Mouse (Mus musculus) megakaryocyte progenitor cell, adult 5-6 weeks (primary cell): ENCODE measurements around the gene Satb2. TPM values are rescaled to one million over a fixed set of nuclear protein-coding genes. Genes with fewer than 3 reads are reported as not detected.

ENCODE experiments used
- ATAC-seq: replicated peaks from 2 replicates; pipeline ENCODE4 v1.8.0; 2016; ENCODE audit warnings: mild to moderate bottlenecking, moderate TSS enrichment, inconsistent platforms; ENCODE audit not compliant: poor library complexity
- total RNA-seq, 2 experiments: library from RNA; stranded (forward) in 1 of 2; stranded (reverse) in 1 of 2; fragments of 157-497, 149-512 nt in 1 of 2; fragments of 200-1000 nt in 1 of 2; gene quantifications; 2 replicates each; pipeline versions ENCODE4 v1.2.3 to v1.2.4; 2015 to 2017

The Satb2 gene
- total RNA-seq (2015) (0.89 and 1.9 TPM in 2 replicates), total RNA-seq (2017) (0.62 and 0.64 TPM in 2 replicates)

DNA sequence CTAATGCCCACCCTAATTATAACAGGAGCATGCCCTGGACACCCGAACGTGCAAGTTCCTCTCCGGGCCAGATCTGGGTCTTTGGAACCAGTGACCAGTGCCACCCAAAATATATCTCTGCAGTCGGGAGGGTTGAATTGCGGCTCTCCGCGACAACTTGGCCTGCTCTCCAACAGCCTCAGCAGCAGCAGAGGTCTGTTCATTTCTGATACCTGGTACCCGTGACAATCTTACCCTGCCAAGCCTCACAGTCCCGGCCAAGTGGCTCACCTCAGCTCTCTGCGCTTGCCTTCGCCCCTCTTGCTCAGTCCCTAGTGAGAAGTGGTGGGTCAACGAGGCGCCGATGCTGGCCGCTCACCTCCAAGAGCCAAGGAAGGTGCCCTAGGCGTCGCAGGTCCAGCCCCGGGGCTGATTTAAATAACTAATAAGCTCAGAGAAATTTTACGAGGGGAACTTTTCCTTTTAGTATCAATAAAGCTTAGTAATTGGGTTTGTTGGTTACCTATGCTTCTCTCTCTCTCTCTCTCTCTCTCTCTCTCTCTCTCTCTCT, at the start of gene Satb2:
TSS of gene Satb2 (minus strand) at position 500 of the 550 bp plus-strand sequence.
- no peak for ATAC-seq

DNA sequence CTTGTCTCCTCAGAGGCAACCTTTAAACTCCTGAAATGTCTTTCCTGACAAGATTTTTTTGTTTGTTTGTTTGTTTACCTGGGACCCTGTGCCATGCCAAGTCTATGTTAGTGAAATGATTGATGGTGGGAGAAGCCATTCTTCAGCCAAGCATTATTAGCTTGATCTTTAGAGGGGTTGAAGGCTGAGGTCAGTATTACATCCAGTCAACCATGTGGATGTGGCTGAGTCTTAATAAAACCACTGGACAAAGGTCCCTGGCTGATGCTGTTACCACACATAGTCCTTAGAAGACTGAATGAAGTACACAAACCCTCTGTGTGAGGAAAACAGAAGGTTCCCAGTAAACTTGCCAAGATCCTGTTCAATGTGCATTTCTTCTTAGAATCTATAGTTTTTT, 40.5 kb upstream of the Satb2 start:
- no peak for ATAC-seq

DNA sequence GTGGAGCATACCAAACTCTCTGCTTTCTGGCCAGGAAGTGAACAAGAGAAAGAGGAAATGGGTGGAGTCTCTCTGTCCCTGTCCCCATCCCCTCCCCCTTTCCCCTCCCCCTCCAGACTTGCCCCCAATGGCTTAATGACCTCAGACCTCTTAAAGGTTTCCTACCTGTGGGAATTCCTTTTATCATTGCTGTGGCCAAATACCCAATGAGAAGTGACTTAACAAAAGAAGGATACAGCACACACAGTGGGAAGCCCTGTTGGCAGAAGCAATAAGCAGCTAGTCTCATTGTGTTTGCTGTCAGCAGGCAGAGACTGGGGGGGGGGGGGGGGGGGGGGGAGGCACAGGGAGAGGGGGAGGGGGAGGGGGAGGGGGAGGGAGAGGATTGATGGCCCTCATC, 35.4 kb upstream of the Satb2 start:
- ATAC-seq = no peak

- no peak for ATAC-seq
Observed at GRCm38 (mm10) chr1:57009171-57009570, 30.7 kb upstream of the Satb2 start.

GRCm38 (mm10) chr1:56995041-56995440, 16.6 kb upstream of the Satb2 start:
- no peak for ATAC-seq

DNA sequence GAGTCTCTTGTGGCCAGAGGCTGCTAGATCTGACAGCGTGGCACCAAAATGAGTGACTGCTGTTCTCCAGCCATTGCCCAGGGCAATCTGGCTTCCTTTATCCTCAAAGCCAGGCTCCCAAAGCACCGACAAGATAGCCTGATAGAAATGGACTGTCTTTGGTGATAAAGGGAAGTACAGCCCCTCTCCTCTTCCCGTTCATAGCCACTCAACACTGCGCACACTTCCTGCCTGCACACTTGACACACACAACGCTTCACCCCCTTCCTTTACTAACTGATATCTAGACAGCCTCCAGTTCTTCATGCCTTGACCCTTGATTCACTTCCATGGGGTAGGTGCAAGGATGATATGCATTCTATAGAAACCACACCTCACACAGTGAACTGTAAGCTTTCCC, 13.9 kb upstream of the Satb2 start:
- ATAC-seq = peak; percentile 78

GRCm38 (mm10) chr1:56991613-56992012, 13.2 kb upstream of the Satb2 start:
- peak; percentile 80 for ATAC-seq

DNA sequence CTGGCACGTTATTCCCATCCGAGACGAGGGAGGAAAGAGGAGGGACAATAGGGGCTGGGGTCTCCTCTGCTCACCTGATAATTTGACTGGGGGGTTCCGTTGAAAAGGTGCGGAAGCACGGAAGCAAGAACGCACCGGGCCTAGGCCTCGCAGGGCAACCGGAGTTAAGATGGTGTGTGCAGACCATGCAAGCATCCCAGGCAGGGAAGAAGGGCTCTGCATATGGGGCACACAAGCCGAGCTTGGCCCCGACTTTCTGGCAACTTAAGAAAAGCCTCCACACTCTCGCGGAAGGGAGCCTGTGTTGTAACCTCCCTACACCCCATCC, 6.0 kb upstream of the Satb2 start:
- ATAC-seq = no peak

- ATAC-seq = no peak
Observed at GRCm38 (mm10) chr1:56983771-56984482, 5.5 kb upstream of the Satb2 start.

DNA sequence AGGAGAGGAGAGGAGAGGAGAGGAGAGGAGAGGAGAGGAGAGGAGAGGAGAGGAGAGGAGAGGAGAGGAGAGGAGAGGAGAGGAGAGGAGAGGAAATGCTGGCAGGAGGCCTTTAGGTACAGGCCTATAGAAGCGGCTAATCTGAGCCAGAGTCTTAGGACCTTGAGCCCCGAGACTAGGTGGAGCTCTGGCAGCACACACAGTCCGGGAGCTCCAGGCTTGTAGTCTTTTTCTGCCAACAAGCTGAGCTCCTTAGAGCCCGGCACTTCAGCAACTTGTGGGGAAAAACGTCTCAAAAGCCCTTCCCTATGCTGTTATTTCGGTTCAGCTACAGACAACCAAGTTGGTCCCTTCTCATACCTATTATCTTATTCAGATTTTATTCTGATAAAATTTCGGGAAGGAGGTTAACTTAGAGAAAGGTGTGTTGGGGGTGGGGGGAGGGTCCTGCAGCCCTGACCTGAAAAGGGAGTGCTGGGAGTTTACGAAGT, 4.7 kb upstream of the Satb2 start:
- ATAC-seq = no peak

GRCm38 (mm10) chr1:56982631-56983030, 4.2 kb upstream of the Satb2 start:
- no peak for ATAC-seq

DNA sequence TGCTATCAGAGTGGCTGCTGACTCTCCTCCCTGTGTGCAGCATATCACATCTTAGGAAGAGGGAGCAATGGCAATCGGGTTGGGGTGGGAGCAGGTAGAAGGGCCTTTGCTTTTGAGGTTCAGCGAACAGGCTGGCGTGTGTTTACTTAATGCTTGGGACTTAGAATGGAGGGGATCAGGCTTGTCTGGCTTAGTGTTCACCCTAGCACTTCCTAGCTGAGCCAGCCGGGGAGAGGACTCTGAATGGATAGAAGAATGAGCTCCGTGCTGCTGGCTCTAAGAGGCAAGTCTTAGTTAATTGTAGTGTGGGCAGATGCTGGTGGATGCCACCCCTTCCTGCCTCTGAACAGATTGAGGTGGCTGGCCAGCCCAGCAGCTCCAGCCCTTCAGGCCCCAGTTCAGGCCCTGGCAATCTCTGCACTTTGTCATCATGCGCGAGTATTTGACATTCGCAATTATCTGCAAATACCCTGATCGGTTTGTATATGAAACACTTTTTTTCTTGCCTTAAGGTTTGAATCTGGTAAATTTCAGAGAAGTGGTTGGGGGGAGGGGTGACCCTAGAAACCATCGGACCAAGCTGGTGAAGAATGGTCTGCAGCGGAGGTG, 3.6 kb upstream of the Satb2 start:
- no peak for ATAC-seq

GRCm38 (mm10) chr1:56981508-56981907, 3.1 kb upstream of the Satb2 start:
- ATAC-seq = no peak

DNA sequence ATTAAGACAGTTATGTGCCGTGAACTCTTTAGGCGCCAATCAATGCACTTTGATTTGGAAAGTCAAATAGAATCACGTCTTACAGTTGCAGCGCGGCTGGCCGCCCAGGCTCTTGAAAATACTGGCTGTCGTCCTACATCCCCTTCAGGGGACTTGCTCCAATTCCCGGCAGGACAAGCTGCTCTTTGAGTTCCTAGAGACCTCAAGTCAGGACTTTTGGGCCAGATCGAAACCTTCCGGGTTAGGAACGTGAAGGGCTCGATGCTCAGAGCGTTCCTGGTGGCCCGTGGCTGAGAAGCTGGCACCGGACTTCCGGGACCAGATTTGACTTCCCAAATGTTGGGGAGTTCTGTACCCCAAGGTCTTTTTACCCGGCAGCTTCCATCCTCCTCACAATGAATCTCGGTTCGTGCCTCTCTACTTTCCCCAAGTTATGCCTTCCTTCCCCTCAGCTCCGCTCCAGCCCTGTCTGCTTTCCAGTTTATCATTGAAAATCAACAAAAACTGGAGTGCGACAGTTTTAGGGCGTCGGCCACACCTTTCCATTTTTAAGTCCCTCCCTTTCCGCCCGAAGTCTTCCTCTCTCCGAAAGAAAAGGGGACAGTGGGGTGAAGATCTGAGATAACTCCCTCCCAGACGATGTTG, 2.3 kb upstream of the Satb2 start:
- no peak for ATAC-seq

- 0 out of 2 replicates have a peak, but pooled peaks have one; percentile 16 for ATAC-seq
Observed at GRCm38 (mm10) chr1:56979531-56980395, 1.3 kb upstream of the Satb2 start.

DNA sequence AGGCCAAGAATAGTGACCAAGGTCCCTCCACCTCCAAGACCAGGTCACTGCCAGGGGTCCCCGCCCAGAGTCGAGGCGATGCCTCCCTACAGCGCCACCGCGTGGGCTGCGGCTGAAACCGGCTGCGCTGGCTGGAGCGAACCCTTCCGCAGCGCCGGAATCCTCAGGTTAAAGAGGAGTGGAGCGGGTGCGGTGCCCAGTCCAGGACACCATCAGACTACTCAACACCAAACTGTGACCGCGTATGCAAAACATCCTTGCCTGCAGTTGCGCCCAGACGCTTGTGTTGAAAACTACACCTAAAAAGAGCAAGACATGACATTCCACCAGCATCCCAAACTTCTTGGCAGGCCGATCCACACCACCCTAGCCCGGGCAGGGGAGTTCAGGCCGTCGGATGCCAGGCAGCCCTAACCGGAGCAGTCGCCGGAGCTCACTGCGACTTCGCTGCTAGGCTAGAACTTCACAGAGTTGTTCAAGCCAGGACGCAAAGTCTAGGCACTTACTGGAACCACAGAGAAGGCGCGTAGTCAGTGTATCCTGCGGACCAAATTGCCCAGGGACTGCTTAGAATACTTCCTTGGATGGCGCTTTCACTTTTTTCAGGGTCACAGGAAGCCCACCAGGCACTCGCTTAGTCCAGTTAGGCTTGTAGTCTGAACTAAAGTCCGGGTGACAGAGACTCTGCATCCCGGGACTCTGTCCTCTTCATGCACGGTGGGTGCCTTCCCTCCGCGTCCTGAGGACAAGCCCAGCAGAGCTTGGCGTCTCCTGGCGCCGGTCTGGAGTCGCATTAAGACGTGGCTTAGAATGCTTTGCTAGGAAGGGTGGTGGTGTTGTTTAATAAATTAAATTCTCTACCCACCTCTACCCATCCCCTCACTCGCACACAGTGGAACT, 999 bp downstream of the Satb2 start:
- peak; percentile 58 for ATAC-seq

DNA sequence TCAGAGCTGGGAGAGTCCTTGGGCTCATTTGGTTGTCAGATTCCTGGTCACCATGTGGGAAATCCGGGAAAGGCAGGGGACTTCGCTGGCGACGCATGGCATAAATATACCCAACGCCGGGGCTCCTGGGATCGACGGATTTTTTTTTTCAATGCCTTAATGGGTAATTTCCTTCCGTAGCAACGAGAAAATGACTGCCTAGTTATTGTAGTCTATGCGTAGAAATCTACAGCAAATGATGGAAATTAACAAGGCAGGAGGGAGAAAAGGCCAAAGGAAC, 1.7 kb downstream of the Satb2 start:
- no peak for ATAC-seq

GRCm38 (mm10) chr1:56976044-56976824, 2.2 kb downstream of the Satb2 start:
- no peak for ATAC-seq

DNA sequence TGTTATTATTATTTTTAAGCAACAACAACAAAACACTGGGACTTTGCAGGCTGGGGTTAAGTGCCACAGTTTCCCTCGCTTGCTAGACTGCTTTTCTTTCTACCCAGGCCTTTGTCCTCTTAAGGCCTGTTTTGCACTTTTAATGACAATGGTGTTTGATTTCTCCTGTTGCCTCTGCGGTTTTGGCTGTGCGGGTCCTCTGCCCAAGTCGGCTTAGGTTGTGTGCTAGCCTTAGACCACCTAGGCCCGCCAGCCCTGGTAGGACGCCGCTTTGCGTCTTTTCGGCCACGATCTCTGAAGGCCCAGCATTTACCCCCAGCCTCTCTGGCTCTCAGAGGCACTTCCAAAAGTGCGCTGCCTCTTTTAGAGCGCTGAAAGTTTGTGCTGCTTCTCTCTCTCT, 2.9 kb downstream of the Satb2 start:
- ATAC-seq = no peak
